Mouse (Mus musculus) hindbrain, postnatal 0 days (tissue): ENCODE measurements around the gene Net1. TPM values are rescaled to one million over a fixed set of nuclear protein-coding genes. Genes with fewer than 3 reads are reported as not detected.
"Not testable (repeated sequence)": the region's sequence is repeated elsewhere in the genome, so short reads cannot be mapped to it uniquely, and the experiment has no call there.

ENCODE experiments used
- ATAC-seq: fragments of 200-750 bp; cut with Nextera tagmentation; 2 replicates; pipeline ENCODE4 v1.8.0; 2017; ENCODE audit warnings: mild to moderate bottlenecking, moderate TSS enrichment, moderate library complexity
- DNase-seq: peaks from one replicate; pipeline ENCODE4 v3.0.0-alpha.2; 2015; ENCODE audit warnings: low spot score
- H3K27ac ChIP-seq: fragments of 300-500 bp; sonication (generic); 2 replicates; pipeline ENCODE4 v1.5.1; 2014; ENCODE audit warnings: mild to moderate bottlenecking
- H3K27me3 ChIP-seq: fragments of 300-500 bp; sonication (generic); 2 replicates; pipeline ENCODE4 v1.6.1; 2014; ENCODE audit warnings: low read length, mixed read lengths; ENCODE audit not compliant: insufficient read depth
- H3K36me3 ChIP-seq: fragments of 300-500 bp; sonication (generic); 2 replicates; pipeline ENCODE4 v1.6.1; 2014; ENCODE audit warnings: low read length, mixed read lengths; ENCODE audit not compliant: insufficient read depth
- H3K4me1 ChIP-seq: fragments of 300-500 bp; sonication (generic); 2 replicates; pipeline ENCODE4 v1.6.1; 2014; ENCODE audit warnings: antibody characterized with exemption, low read length, mixed read lengths; ENCODE audit not compliant: insufficient read depth
- H3K4me2 ChIP-seq: fragments of 300-500 bp; sonication (generic); 2 replicates; pipeline ENCODE4 v1.6.1; 2014; ENCODE audit warnings: low read depth, mild to moderate bottlenecking, low read length, moderate library complexity, mixed read lengths
- H3K4me3 ChIP-seq: fragments of 300-500 bp; sonication (generic); 2 replicates; pipeline ENCODE4 v1.5.1; 2014; ENCODE audit warnings: low read length
- H3K9ac ChIP-seq: fragments of 300-500 bp; sonication (generic); replicated peaks from 2 replicates; pipeline ENCODE4 v1.6.1; 2014; ENCODE audit warnings: mild to moderate bottlenecking, low read length, moderate library complexity, mixed read lengths
- H3K9me3 ChIP-seq: fragments of 300-500 bp; sonication (generic); 2 replicates; pipeline ENCODE4 v1.6.1; 2016; ENCODE audit warnings: low read length, mixed read lengths
- CTCF ChIP-seq: IDR thresholded peaks from 2 replicates; pipeline ENCODE4 v1.5.1; 2016; ENCODE audit warnings: antibody characterized with exemption, control low read depth, low read depth
- WGBS: fragments of 180-500 bp; shearing (Covaris S2); extraction: QIAGEN DNeasy Blood & Tissue Kit; methylation state at CpG from one replicate; pipeline ENCODE4 v1.1.7; 2014; 5-methylcytosine and 5-hydroxymethylcytosine counted together
- polyA plus RNA-seq: library from polyadenylated mRNA; unstranded; fragments of >200 nt; fragmentation: Nextera tagmentation; extraction: Ambion mirVana; gene quantifications from 2 replicates; pipeline ENCODE4 v1.2.1, GENCODE M21; 2015
- total RNA-seq: library from RNA; depleted of rRNA; stranded (reverse); fragments of >200 nt; gene quantifications from 2 replicates; pipeline ENCODE4 v1.2.3, GENCODE M21; 2014

Net1 gene
- total and polyA plus RNA-seq, 2 experiments from 2014 or later = 12.1 to 12.7 TPM

DNA sequence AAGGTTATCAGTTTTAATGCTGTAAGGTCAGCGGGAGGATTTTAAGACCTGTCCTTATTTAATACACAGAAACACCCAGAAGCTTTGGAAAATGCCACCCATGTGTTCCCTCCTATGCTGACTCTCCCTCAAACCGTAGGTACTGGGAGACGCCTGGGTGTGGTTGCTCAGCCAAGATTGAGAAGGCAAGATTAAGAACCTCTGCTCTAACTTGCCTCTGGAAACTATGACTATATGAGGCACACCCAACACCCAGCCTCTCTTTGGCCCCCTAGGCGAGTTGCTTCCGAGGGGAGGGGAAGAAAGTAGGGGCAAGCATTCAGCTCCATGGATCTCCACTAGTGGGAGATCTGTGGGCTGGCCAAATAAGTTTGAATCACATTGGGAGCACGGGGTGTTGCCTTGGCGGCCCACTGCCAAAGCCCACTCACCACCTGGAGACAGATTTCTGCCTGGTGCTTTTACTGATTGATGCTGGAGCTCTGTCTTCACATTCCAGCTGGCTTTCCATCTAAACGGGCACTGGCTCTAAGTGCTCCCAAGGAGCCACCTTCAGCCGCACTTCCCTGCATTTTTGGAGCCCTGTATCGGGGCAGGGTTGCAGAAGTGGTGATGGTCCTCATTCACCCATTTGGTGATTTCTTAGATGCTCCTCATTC, 55.0 kb downstream of the Net1 start:
- no peak for DNase-seq
- no peak for TF ChIP-seq CTCF
- H3K9me3 ChIP-seq = no peaks in the 10 kb centered on the region
- H3K9ac ChIP-seq = no peak overlapping the region
- no peaks in the 10 kb centered on the region for H3K27me3 ChIP-seq
- ATAC-seq = no peak
- H3K36me3 ChIP-seq = no peaks in the 10 kb centered on the region
- no peaks in the 10 kb centered on the region for H3K4me1 ChIP-seq
- H3K4me2 ChIP-seq = no peak overlapping the region
- 89% methylated on average over 10 of the region's 10 CpGs for WGBS
- no peak overlapping the region for H3K27ac ChIP-seq
- no peak overlapping the region for H3K4me3 ChIP-seq

- no peaks in the 10 kb centered on the region for H3K27me3 ChIP-seq
- 82% methylated on average over 3 of the region's 3 CpGs for WGBS
- H3K4me3 ChIP-seq = no peak overlapping the region
- no peak overlapping the region for H3K9ac ChIP-seq
- H3K9me3 ChIP-seq = no peaks in the 10 kb centered on the region
- no peak for DNase-seq
- H3K4me1 ChIP-seq = no peaks in the 10 kb centered on the region
- H3K36me3 ChIP-seq = no peaks in the 10 kb centered on the region
- TF ChIP-seq CTCF = no peak
- ATAC-seq = no peak
- H3K4me2 ChIP-seq = no peak overlapping the region
- no peak overlapping the region for H3K27ac ChIP-seq
These were observed 55.7 kb downstream of the Net1 start for GRCm38 (mm10) chr13:3862325-3862724.

- no peak overlapping the region for H3K4me3 ChIP-seq
- H3K27me3 ChIP-seq = no peaks in the 10 kb centered on the region
- ATAC-seq (no peak), DNase-seq (no peak)
- H3K36me3 ChIP-seq = no peaks in the 10 kb centered on the region
- no peaks in the 10 kb centered on the region for H3K4me1 ChIP-seq
- H3K4me2 ChIP-seq = no peak overlapping the region
- H3K9ac ChIP-seq = no peak overlapping the region
- no peak for TF ChIP-seq CTCF
- 89% methylated on average over 8 of the region's 8 CpGs for WGBS
- H3K9me3 ChIP-seq = no peaks in the 10 kb centered on the region
- no peak overlapping the region for H3K27ac ChIP-seq
These were observed 56.8 kb downstream of the Net1 start for GRCm38 (mm10) chr13:3861251-3861650.

DNA sequence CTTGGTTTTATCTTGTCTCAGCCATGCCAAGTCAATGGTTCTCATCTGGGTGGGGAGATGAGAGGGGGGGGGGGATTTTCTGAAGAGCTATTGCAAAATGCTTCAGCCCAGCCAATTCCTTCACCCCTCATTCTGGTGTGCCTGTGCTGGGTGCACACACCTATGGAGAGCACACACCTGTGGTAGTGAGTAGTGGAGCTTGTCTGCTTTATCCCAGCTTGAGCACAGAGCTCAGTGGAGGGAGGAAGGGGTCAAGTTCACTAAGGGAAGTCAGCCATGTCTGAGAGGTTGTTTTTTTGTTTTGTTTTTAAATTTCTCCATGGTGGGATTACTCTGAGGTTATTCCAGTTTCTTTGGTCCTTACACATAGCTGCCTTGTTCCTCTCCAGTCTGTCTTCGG, 61.8 kb downstream of the Net1 start:
- DNase-seq (no peak), ATAC-seq (no peak)
- H3K36me3 ChIP-seq = no peaks in the 10 kb centered on the region
- WGBS = 70% methylated on average over 1 of the region's 1 CpGs
- no peak overlapping the region for H3K27ac ChIP-seq
- TF ChIP-seq CTCF = no peak
- no peak overlapping the region for H3K4me3 ChIP-seq
- H3K9ac ChIP-seq = no peak overlapping the region
- H3K4me1 ChIP-seq = no peaks in the 10 kb centered on the region
- H3K27me3 ChIP-seq = no peaks in the 10 kb centered on the region
- H3K9me3 ChIP-seq = no peaks in the 10 kb centered on the region
- no peak overlapping the region for H3K4me2 ChIP-seq

DNA sequence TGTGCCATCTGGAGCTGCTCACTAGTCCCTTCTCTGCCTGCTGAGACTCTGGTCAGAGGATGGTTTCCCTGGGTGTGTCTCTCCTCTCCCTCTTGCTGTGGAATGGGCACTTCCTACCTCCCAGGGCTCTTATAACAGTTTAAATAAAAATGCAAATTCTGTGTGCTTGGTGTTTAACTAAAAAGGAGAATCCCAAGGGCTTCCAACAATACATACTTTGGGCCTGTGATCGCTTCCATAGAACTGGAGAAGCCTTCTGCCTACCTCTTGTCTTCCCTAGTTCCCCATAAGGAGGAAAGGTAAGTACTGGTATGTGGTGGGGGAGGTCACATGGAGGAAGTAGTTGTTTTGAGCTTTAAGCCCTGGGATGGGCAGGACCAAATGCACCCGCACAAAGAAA, 63.2 kb downstream of the Net1 start:
- ATAC-seq = no peak
- H3K9me3 ChIP-seq = no peaks in the 10 kb centered on the region
- H3K4me2 ChIP-seq = no peak overlapping the region
- no peaks in the 10 kb centered on the region for H3K36me3 ChIP-seq
- DNase-seq = no peak
- WGBS = 82% methylated on average over 2 of the region's 2 CpGs
- no peak overlapping the region for H3K27ac ChIP-seq
- no peaks in the 10 kb centered on the region for H3K27me3 ChIP-seq
- H3K4me1 ChIP-seq = no peaks in the 10 kb centered on the region
- no peak overlapping the region for H3K4me3 ChIP-seq
- H3K9ac ChIP-seq = no peak overlapping the region
- TF ChIP-seq CTCF = no peak

DNA sequence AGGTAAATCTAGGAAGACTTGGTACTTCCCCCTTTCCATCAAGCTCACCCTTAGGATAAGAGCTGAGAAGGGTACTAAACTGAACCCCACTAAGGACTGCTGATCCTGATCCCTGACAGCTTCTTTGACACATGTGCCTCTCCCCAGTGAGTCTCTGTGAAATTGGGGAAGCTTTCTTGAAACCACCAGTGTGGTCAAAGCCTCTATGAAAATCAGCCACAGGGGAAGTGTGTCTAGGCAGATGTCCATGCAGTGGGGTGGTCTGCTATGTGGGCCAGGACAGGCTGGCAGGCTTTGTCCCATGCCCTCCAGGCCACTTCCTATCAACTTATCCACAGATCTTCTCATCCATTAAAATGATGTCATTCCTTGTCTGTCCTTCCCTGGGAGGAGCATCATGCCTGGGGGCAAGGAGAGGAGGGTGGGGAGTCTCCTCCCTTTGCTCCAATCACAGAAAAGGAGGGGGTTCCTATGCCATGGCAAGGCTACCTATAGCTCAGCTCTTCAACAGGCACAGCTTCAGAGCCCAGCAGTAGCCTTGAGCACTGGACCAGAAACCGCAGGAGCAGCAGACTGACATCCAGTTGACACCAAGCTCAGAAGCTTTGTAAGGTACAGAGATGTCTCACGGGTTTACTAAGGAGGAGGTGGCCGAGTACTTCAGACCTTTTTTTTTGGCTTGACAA, 64.2 kb downstream of the Net1 start, which contains the start of gene Calm5:
TSS of gene Calm5 (plus strand) at position 526 of the 686 bp plus-strand sequence.
- not testable (repeated sequence) for H3K27me3 ChIP-seq, H3K36me3 ChIP-seq, ATAC-seq, H3K4me1 ChIP-seq, H3K4me2 ChIP-seq, DNase-seq, H3K4me3 ChIP-seq, H3K9ac ChIP-seq, H3K27ac ChIP-seq, H3K9me3 ChIP-seq
- WGBS = 79% methylated on average over 3 of the region's 3 CpGs

DNA sequence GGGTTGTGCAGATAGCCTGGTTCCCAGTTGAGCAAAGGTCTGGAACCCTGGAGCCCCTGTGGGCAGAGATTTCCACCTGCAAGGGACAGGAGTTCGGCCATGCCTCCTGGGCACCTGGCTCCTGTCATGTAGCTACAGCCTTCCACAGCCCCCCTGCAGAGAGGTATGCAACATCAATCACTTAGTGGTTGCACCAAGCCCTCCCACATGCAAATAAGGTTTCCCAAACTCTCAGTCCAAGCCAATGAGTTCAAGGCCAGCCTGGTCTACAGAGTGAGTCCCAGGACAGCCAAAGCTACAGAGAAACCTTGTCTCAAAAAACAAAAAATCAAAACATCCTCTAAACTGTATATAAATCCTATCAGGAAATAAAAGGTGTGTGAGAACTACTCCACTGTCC, 67.7 kb downstream of the Net1 start:
- Histone ChIP-seq H3K9ac (no peak overlapping the region), H3K4me1 (no peaks in the 10 kb centered on the region), H3K9me3 (no peaks in the 10 kb centered on the region), H3K27ac (no peak overlapping the region), H3K4me3 (no peak overlapping the region), H3K4me2 (no peak overlapping the region), H3K27me3 (no peaks in the 10 kb centered on the region), H3K36me3 (no peaks in the 10 kb centered on the region)
- DNase-seq (no peak), ATAC-seq (no peak)
- TF ChIP-seq CTCF = no peak
- 77% methylated on average over 1 of the region's 1 CpGs for WGBS

- not testable (repeated sequence) for H3K4me2 ChIP-seq, H3K27ac ChIP-seq, H3K9me3 ChIP-seq, H3K4me1 ChIP-seq, ATAC-seq, H3K4me3 ChIP-seq, H3K27me3 ChIP-seq, DNase-seq, H3K9ac ChIP-seq, H3K36me3 ChIP-seq
These were observed 77.4 kb downstream of the Net1 start for GRCm38 (mm10) chr13:3840662-3841061.

- not testable (repeated sequence) for ATAC-seq, H3K36me3 ChIP-seq, H3K9me3 ChIP-seq, H3K27me3 ChIP-seq, H3K4me2 ChIP-seq, H3K4me3 ChIP-seq, DNase-seq, H3K4me1 ChIP-seq, H3K27ac ChIP-seq, H3K9ac ChIP-seq
These were observed 80.7 kb downstream of the Net1 start, which contains the start of gene Calm4 for GRCm38 (mm10) chr13:3837312-3837807. Calm4 (plus strand) TSS chr13:3837757.

DNA sequence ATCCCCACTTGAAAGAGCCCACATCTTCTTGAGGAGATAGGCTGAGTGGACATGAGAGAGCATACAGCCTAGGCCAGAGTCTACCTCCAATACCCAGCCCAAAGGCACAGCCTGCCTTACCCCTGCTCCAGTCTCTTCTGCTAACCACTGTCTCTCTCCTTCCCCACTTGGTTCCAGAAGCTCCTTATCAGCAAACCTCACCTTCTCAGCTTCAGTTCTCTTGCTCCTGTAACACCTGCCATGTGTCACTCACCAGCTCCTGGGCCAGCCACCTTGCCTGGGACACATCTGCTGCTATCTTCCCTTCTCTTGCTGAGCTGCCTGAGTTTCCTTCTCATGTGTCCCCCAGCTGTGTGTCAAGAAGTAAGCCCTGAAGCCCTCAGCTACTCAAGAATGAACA, 84.4 kb downstream of the Net1 start:
- not testable (repeated sequence) for H3K4me2 ChIP-seq, H3K36me3 ChIP-seq, H3K4me3 ChIP-seq, H3K27me3 ChIP-seq, H3K27ac ChIP-seq, ATAC-seq, H3K4me1 ChIP-seq, DNase-seq, H3K9me3 ChIP-seq, H3K9ac ChIP-seq
